Mouse (Mus musculus): ENCODE measurements around the gene St3gal2. TPM values are rescaled to one million over a fixed set of nuclear protein-coding genes. Genes with fewer than 3 reads are reported as not detected.
"Not testable (repeated sequence)": the region's sequence is repeated elsewhere in the genome, so short reads cannot be mapped to it uniquely, and the experiment has no call there.

The St3gal2 gene
- polyA plus RNA-seq, 1 experiment from 2014 or later, result 10.1 TPM

- no peak overlapping the region for H3K4me3 ChIP-seq (ENCODE audit: low read depth, low read length)
- ATAC-seq (no peak), DNase-seq (no peak)
- TF ChIP-seq EP300 (IDR thresholded peaks at IDR 0.05; ENCODE audit: low read depth) (no peak), CTCF (IDR thresholded peaks at IDR 0.05; ENCODE audit: low read depth) (no peak)
- H3K9ac ChIP-seq (replicated peaks), result no peak overlapping the region
- no peaks in the 10 kb centered on the region for H3K27me3 ChIP-seq (ENCODE audit: insufficient read depth, low read length)
- peaks cover 44% of the 10 kb centered on the region for H3K4me1 ChIP-seq (ENCODE audit: insufficient read depth)
- 0 out of 2 replicates have a peak, but pooled peaks cover 4% of the 10 kb centered on the region for H3K36me3 ChIP-seq (replicated peaks; ENCODE audit: insufficient read depth, low read length)
- H3K27ac ChIP-seq (ENCODE audit: low read depth), result peak overlapping the region; percentile 62; the same call in 1 of the 2 replicates
- no peaks in the 10 kb centered on the region for H3K9me3 ChIP-seq (ENCODE audit: low read length)
- 0 out of 2 replicates have a peak overlapping the region, but pooled peaks have one; percentile 27 for H3K4me2 ChIP-seq (ENCODE audit: low read depth, low read length)
- 48% methylated on average over 5 of the region's 5 CpGs for WGBS (ENCODE audit: insufficient replicate concordance)
Measured at GRCm38 (mm10) chr8:110926690-110927089, 7.0 kb downstream of the St3gal2 start.

GRCm38 (mm10) chr8:110928435-110928834 lies 8.7 kb downstream of the St3gal2 start:
- TF ChIP-seq CTCF (IDR thresholded peaks at IDR 0.05; ENCODE audit: low read depth) (no peak), EP300 (IDR thresholded peaks at IDR 0.05; ENCODE audit: low read depth) (no peak)
- Histone ChIP-seq H3K27me3 (ENCODE audit: insufficient read depth, low read length) (no peaks in the 10 kb centered on the region), H3K27ac (ENCODE audit: low read depth) (peak overlapping the region; percentile 89), H3K4me1 (ENCODE audit: insufficient read depth) (peaks cover 54% of the 10 kb centered on the region), H3K9me3 (ENCODE audit: low read length) (no peaks in the 10 kb centered on the region), H3K36me3 (replicated peaks; ENCODE audit: insufficient read depth, low read length) (0 out of 2 replicates have a peak, but pooled peaks cover 4% of the 10 kb centered on the region), H3K4me2 (ENCODE audit: low read depth, low read length) (peak overlapping the region; percentile 56), H3K9ac (replicated peaks) (peak overlapping the region; percentile 44), H3K4me3 (ENCODE audit: low read depth, low read length) (no peak overlapping the region)
- ATAC-seq (peak; percentile 20; the same call in 1 of the 2 replicates), DNase-seq (no peak)
- WGBS (ENCODE audit: insufficient replicate concordance), result 47% methylated on average over 7 of the region's 7 CpGs

GRCm38 (mm10) chr8:110929066-110929465 lies 9.3 kb downstream of the St3gal2 start:
- H3K36me3 ChIP-seq (replicated peaks; ENCODE audit: insufficient read depth, low read length), result 0 out of 2 replicates have a peak, but pooled peaks cover 4% of the 10 kb centered on the region
- WGBS (ENCODE audit: insufficient replicate concordance), result 32% methylated on average over 5 of the region's 5 CpGs
- TF ChIP-seq EP300 (IDR thresholded peaks at IDR 0.05; ENCODE audit: low read depth) (peak; percentile 99), CTCF (IDR thresholded peaks at IDR 0.05; ENCODE audit: low read depth) (no peak)
- peak overlapping the region; percentile 56 for H3K4me2 ChIP-seq (ENCODE audit: low read depth, low read length)
- peak overlapping the region; percentile 2; the same call in 1 of the 2 replicates for H3K4me3 ChIP-seq (ENCODE audit: low read depth, low read length)
- peaks cover 54% of the 10 kb centered on the region for H3K4me1 ChIP-seq (ENCODE audit: insufficient read depth)
- no peaks in the 10 kb centered on the region for H3K9me3 ChIP-seq (ENCODE audit: low read length)
- peak; percentile 47 for DNase-seq
- H3K9ac ChIP-seq (replicated peaks), result peak overlapping the region; percentile 58
- no peaks in the 10 kb centered on the region for H3K27me3 ChIP-seq (ENCODE audit: insufficient read depth, low read length)
- H3K27ac ChIP-seq (ENCODE audit: low read depth), result peak overlapping the region; percentile 89
- ATAC-seq, result peak; percentile 90

GRCm38 (mm10) chr8:110929672-110930071 lies 9.9 kb downstream of the St3gal2 start:
- DNase-seq; H3K27me3 ChIP-seq (ENCODE audit: insufficient read depth, low read length); H3K9me3 ChIP-seq (ENCODE audit: low read length); ATAC-seq; H3K36me3 ChIP-seq (replicated peaks; ENCODE audit: insufficient read depth, low read length): not testable (repeated sequence)
- WGBS (ENCODE audit: insufficient replicate concordance), result 84% methylated on average over 6 of the region's 8 CpGs
- Histone ChIP-seq H3K4me2 (ENCODE audit: low read depth, low read length) (peak overlapping the region; percentile 56), H3K4me1 (ENCODE audit: insufficient read depth) (peaks cover 54% of the 10 kb centered on the region), H3K9ac (replicated peaks) (peak overlapping the region; percentile 58), H3K4me3 (ENCODE audit: low read depth, low read length) (peak overlapping the region; percentile 2; the same call in 1 of the 2 replicates), H3K27ac (ENCODE audit: low read depth) (peak overlapping the region; percentile 89)

- Histone ChIP-seq H3K4me2 (ENCODE audit: low read depth, low read length) (peak overlapping the region; percentile 60), H3K27ac (ENCODE audit: low read depth) (peak overlapping the region; percentile 69), H3K4me1 (ENCODE audit: insufficient read depth) (peaks cover 48% of the 10 kb centered on the region), H3K36me3 (replicated peaks; ENCODE audit: insufficient read depth, low read length) (0 out of 2 replicates have a peak, but pooled peaks cover 4% of the 10 kb centered on the region), H3K9ac (replicated peaks) (peak overlapping the region; percentile 57), H3K27me3 (ENCODE audit: insufficient read depth, low read length) (no peaks in the 10 kb centered on the region), H3K4me3 (ENCODE audit: low read depth, low read length) (0 out of 2 replicates have a peak overlapping the region, but pooled peaks have one; percentile 10), H3K9me3 (ENCODE audit: low read length) (no peaks in the 10 kb centered on the region)
- TF ChIP-seq EP300 (IDR thresholded peaks at IDR 0.05; ENCODE audit: low read depth), result 0 out of 2 replicates have a peak, but pooled peaks have one; percentile 37
- no peak for TF ChIP-seq CTCF (IDR thresholded peaks at IDR 0.05; ENCODE audit: low read depth)
- DNase-seq (peak; percentile 53), ATAC-seq (peak; percentile 49)
- WGBS (ENCODE audit: insufficient replicate concordance), result 48% methylated on average over 12 of the region's 12 CpGs
Measured at GRCm38 (mm10) chr8:110931176-110931939, 11.6 kb downstream of the St3gal2 start.

- Histone ChIP-seq H3K4me3 (ENCODE audit: low read depth, low read length) (no peak overlapping the region), H3K4me1 (ENCODE audit: insufficient read depth) (peaks cover 47% of the 10 kb centered on the region), H3K27ac (ENCODE audit: low read depth) (peak overlapping the region; percentile 69; the same call in 1 of the 2 replicates), H3K9me3 (ENCODE audit: low read length) (no peaks in the 10 kb centered on the region), H3K36me3 (replicated peaks; ENCODE audit: insufficient read depth, low read length) (0 out of 2 replicates have a peak, but pooled peaks cover 6% of the 10 kb centered on the region), H3K27me3 (ENCODE audit: insufficient read depth, low read length) (no peaks in the 10 kb centered on the region), H3K9ac (replicated peaks) (no peak overlapping the region), H3K4me2 (ENCODE audit: low read depth, low read length) (peak overlapping the region; percentile 60)
- WGBS (ENCODE audit: insufficient replicate concordance), result 47% methylated on average over 3 of the region's 3 CpGs
- DNase-seq, result no peak
- no peak for ATAC-seq
- TF ChIP-seq CTCF (IDR thresholded peaks at IDR 0.05; ENCODE audit: low read depth) (no peak), EP300 (IDR thresholded peaks at IDR 0.05; ENCODE audit: low read depth) (no peak)
Measured at GRCm38 (mm10) chr8:110932444-110932843, 12.7 kb downstream of the St3gal2 start.
